Mouse (Mus musculus): ENCODE measurements around the gene Kbtbd3. TPM values are rescaled to one million over a fixed set of nuclear protein-coding genes. Genes with fewer than 3 reads are reported as not detected.

The Kbtbd3 gene
- total RNA-seq, 2 experiments from 2014 or later, result 10.7 to 11.5 TPM

GRCm38 (mm10) chr9:4318939-4319721 is 9.5 kb downstream of the Kbtbd3 start:
- no peak for TF ChIP-seq CTCF (conservative IDR thresholded peaks at IDR 0.05)
- no peak for DNase-seq (ENCODE audit: low spot score in 2 of 2)
- Histone ChIP-seq H3K27ac (no peak overlapping the region), H3K4me3 (no peak overlapping the region)

GRCm38 (mm10) chr9:4353163-4353562 is 43.5 kb downstream of the Kbtbd3 start:
- no peak for DNase-seq (ENCODE audit: low spot score in 2 of 2)
- no peak overlapping the region for H3K27ac ChIP-seq
- no peak for TF ChIP-seq CTCF (conservative IDR thresholded peaks at IDR 0.05)
- H3K4me3 ChIP-seq, result no peak overlapping the region

- peak; percentile 37 for TF ChIP-seq CTCF (conservative IDR thresholded peaks at IDR 0.05)
- Histone ChIP-seq H3K27ac (peak within 1 kb of the TSS; percentile 99), H3K4me3 (peak within 1 kb of the TSS; percentile 96)
- peak; percentile 98 to 100 for DNase-seq (ENCODE audit: low spot score in 2 of 2)
Measured at GRCm38 (mm10) chr9:4375828-4376639, 66.4 kb downstream of the Kbtbd3 start, which contains the start of gene Msantd4. TSS of gene Msantd4 (plus strand) at chr9:4376562.

GRCm38 (mm10) chr9:4376640-4377120 is 67.0 kb downstream of the Kbtbd3 start:
- no peak for DNase-seq (ENCODE audit: low spot score in 2 of 2)
- Histone ChIP-seq H3K4me3 (peak overlapping the region; percentile 96), H3K27ac (peak overlapping the region; percentile 82)
- no peak for TF ChIP-seq CTCF (conservative IDR thresholded peaks at IDR 0.05)

Small RNA genes within 50 kb of the gene (microRNA-seq; reads per million reads assigned to microRNA genes)
- 0 reads per million in 2 experiments for gene Gm22195
- gene Gm23992, result 0 reads per million in 2 experiments

Other genes with a start within 250 kb of the Kbtbd3 start
- gene Aasdhppt, start 362 bp upstream of the Kbtbd3 start, total RNA-seq (2021), result 10 to 100 TPM; 27.5 to 29.0 TPM
- 10 to 100 TPM; 55.0 to 55.9 TPM for gene Msantd4, start 66.7 kb downstream of the Kbtbd3 start, total RNA-seq (2021)